Mouse (Mus musculus): ENCODE data around the gene Rere. TPM values are rescaled to one million over a fixed set of nuclear protein-coding genes. Genes with fewer than 3 reads are reported as not detected.

The Rere gene
- polyA plus RNA-seq, 1 experiment from 2014 or later, result 29.0 TPM

DNA sequence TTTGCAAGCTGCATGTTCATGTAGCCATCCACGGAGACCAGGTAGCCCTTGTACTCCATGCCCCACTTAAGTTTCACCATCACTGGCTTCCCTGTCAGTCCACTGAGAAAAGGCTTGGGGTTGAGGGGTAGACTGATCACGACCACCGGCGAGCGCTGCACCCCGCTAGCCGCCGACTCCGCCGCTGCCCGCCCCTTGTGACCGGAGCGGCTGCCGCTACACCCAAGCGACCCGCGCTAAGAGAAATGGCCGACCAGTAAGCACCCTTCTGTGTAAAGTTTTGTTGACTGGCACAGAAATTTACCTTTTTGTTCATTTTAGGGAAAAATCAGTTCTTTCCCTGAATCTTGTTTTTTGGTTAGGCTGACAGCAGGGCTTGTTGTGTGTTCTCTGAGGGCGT, 33.9 kb downstream of the Rere start:
- no peak overlapping the region for H3K9ac ChIP-seq (ENCODE audit: low read depth, low read length)
- no peaks in the 10 kb centered on the region for H3K36me3 ChIP-seq (ENCODE audit: control insufficient read depth, insufficient read depth, low read length)
- H3K4me2 ChIP-seq (ENCODE audit: low read length), result no peak overlapping the region
- peaks cover 21% of the 10 kb centered on the region for H3K4me1 ChIP-seq (ENCODE audit: control insufficient read depth, insufficient read depth, low read length)
- no peak overlapping the region for H3K27ac ChIP-seq (ENCODE audit: low read length)
- no peak overlapping the region for H3K4me3 ChIP-seq (ENCODE audit: low read depth, low read length)
- no peak for ATAC-seq
- no peaks in the 10 kb centered on the region for H3K27me3 ChIP-seq (ENCODE audit: control insufficient read depth, insufficient read depth, low read depth, low read length)
- no peaks in the 10 kb centered on the region for H3K9me3 ChIP-seq (replicated peaks; ENCODE audit: control insufficient read depth, low read length, poor library complexity, severe bottlenecking)
- WGBS, result 97% methylated on average over 19 of the region's 19 CpGs

DNA sequence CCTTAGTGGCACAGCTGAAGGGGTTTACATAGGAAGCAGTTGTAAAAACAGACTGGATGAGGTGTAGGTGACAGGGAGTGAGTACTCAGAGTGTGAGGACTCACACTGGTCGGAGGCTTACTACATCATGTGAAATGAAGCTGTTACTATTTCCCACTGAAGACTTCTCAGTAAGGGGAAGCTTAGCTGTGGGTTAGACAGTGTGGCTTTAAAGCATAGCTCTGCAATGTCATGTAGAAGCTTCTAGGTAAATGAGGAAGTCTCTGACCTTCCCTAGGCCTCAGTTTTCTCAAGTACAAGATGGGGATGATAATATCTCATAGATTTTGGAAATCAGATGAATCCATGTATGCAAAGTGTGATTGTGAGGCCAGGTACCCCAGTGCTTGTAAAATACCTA, 35.1 kb downstream of the Rere start:
- no peak for ATAC-seq
- WGBS, result 93% methylated on average over 1 of the region's 1 CpGs
- H3K9ac ChIP-seq (ENCODE audit: low read depth, low read length), result no peak overlapping the region
- no peak overlapping the region for H3K27ac ChIP-seq (ENCODE audit: low read length)
- no peaks in the 10 kb centered on the region for H3K36me3 ChIP-seq (ENCODE audit: control insufficient read depth, insufficient read depth, low read length)
- H3K4me2 ChIP-seq (ENCODE audit: low read length), result no peak overlapping the region
- no peak overlapping the region for H3K4me3 ChIP-seq (ENCODE audit: low read depth, low read length)
- H3K4me1 ChIP-seq (ENCODE audit: control insufficient read depth, insufficient read depth, low read length), result peaks cover 12% of the 10 kb centered on the region
- H3K9me3 ChIP-seq (replicated peaks; ENCODE audit: control insufficient read depth, low read length, poor library complexity, severe bottlenecking), result no peaks in the 10 kb centered on the region
- H3K27me3 ChIP-seq (ENCODE audit: control insufficient read depth, insufficient read depth, low read depth, low read length), result no peaks in the 10 kb centered on the region

DNA sequence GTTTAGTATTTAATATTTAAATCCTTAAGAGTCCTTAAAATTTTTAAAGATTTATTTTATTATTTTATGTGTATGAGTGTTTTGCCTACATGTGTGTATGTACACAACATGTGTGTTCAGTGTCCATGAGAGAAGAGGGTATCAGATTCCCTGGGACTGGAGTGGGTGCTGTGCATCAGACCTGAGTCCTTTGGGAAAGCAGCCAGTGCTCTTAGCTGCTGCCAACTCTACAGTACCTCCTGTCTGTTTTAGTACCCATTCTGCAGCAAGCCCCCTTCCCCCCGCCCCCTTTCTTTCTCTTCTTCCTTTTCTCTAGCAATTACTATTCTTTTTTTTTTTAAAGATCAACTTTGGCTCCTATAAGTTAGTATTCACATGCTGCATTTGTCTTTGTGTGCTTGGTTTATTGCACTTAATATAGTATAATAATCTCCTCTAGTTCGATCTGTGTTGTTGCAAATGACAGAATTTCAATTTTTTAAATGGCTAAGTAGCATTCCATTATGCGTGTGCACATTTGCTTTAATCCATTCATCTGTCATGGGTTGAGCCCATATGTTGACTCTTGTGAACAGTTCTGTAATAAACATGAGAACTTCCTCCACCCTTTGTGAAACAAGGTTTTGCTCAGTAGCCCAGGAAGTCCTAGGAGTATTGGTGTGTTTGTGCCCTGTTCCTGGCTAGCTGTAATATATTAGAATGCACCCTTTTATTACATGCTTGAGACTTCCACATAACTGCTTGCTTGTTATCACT, 43.8 kb downstream of the Rere start:
- Histone ChIP-seq H3K9me3 (replicated peaks; ENCODE audit: control insufficient read depth, low read length, poor library complexity, severe bottlenecking) (no peaks in the 10 kb centered on the region), H3K27me3 (ENCODE audit: control insufficient read depth, insufficient read depth, low read depth, low read length) (no peaks in the 10 kb centered on the region), H3K27ac (ENCODE audit: low read length) (no peak overlapping the region), H3K4me3 (ENCODE audit: low read depth, low read length) (no peak overlapping the region), H3K4me1 (ENCODE audit: control insufficient read depth, insufficient read depth, low read length) (peaks cover 10% of the 10 kb centered on the region; the same call in 1 of the 2 replicates), H3K36me3 (ENCODE audit: control insufficient read depth, insufficient read depth, low read length) (no peaks in the 10 kb centered on the region), H3K9ac (ENCODE audit: low read depth, low read length) (no peak overlapping the region), H3K4me2 (ENCODE audit: low read length) (no peak overlapping the region)
- 67% methylated on average over 3 of the region's 3 CpGs for WGBS
- ATAC-seq, result no peak

DNA sequence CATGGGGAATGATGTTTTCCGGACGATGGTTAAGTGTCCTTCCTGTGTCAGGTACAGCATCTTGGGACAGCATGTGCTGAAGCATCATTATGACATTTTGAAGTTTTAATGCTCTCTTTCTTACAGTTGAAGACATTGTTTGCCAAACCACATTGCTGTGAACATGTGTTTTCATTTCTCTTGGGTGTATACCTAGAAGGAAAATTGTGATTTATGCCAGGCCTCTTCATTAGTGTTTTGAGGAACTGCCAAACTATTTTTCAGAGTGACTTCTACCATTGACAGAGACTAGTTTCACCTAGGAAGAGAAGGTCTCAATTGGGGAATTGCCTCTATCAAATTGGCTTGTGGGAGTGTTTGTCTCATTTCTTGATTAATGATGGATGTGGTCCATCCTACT, 44.6 kb downstream of the Rere start:
- 88% methylated on average over 2 of the region's 2 CpGs for WGBS
- Histone ChIP-seq H3K27me3 (ENCODE audit: control insufficient read depth, insufficient read depth, low read depth, low read length) (no peaks in the 10 kb centered on the region), H3K27ac (ENCODE audit: low read length) (no peak overlapping the region), H3K4me3 (ENCODE audit: low read depth, low read length) (no peak overlapping the region), H3K9ac (ENCODE audit: low read depth, low read length) (no peak overlapping the region), H3K4me2 (ENCODE audit: low read length) (no peak overlapping the region), H3K4me1 (ENCODE audit: control insufficient read depth, insufficient read depth, low read length) (peaks cover 8% of the 10 kb centered on the region), H3K36me3 (ENCODE audit: control insufficient read depth, insufficient read depth, low read length) (no peaks in the 10 kb centered on the region), H3K9me3 (replicated peaks; ENCODE audit: control insufficient read depth, low read length, poor library complexity, severe bottlenecking) (no peaks in the 10 kb centered on the region)
- ATAC-seq, result no peak

DNA sequence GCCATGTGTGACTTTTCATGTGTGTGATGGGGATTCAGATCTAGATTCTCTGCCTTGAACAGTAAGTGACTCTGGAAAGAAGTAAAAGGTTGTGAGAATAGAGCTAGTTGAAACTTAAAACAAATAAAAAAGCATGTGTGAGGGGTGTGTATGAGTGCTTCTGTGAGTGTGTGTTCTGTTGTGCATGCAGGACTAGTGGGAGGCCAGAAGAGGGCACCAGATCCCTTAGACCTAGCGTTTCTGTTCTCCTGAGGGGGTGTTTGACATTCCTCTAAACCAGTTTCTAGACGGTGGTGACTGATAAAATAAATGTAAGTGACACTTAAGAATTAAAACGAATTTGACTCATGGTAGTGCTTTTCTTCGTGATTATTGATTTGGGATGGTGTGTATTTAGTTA, 46.0 kb downstream of the Rere start:
- H3K9ac ChIP-seq (ENCODE audit: low read depth, low read length), result no peak overlapping the region
- no peaks in the 10 kb centered on the region for H3K27me3 ChIP-seq (ENCODE audit: control insufficient read depth, insufficient read depth, low read depth, low read length)
- ATAC-seq, result no peak
- H3K4me1 ChIP-seq (ENCODE audit: control insufficient read depth, insufficient read depth, low read length), result peaks cover 15% of the 10 kb centered on the region
- no peak overlapping the region for H3K27ac ChIP-seq (ENCODE audit: low read length)
- no peaks in the 10 kb centered on the region for H3K9me3 ChIP-seq (replicated peaks; ENCODE audit: control insufficient read depth, low read length, poor library complexity, severe bottlenecking)
- no peak overlapping the region for H3K4me2 ChIP-seq (ENCODE audit: low read length)
- 88% methylated on average over 4 of the region's 4 CpGs for WGBS
- H3K36me3 ChIP-seq (ENCODE audit: control insufficient read depth, insufficient read depth, low read length), result no peaks in the 10 kb centered on the region
- H3K4me3 ChIP-seq (ENCODE audit: low read depth, low read length), result no peak overlapping the region

DNA sequence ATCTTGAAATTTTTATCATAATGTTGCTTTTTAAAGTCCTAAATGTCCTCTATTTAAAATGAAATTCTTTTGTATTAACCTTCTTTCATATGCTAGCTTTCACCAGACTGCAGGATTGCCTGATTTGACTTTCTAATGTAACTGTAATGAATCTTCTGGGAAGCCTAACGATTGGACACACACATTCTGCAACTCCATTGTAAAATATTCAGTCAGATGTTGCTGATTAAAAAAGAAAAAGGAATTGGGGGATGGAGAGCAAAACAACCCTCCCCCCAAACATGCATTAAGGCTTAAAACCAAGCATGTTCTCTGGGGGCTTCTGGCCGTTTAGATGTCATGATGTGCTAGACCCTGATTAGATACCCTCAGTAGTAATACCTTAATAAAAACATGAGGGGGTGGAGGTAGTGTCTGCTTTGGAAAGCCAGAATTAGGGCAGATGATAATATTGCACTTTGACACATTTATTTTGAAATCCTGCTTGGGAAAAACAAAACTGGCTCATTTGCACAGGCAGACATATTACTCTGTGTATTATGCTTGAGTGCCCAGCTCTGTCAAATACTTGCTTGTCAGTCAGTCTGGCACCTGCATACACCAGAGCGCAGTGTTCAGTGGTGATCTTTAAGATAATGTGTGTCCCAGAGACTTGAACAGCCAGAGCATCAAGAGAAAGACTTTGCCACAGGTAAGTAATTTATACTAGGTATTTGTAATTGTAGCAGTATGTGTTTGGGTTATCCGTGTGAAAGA, 52.7 kb downstream of the Rere start:
- H3K27me3 ChIP-seq (ENCODE audit: control insufficient read depth, insufficient read depth, low read depth, low read length), result no peaks in the 10 kb centered on the region
- 35% methylated on average over 4 of the region's 4 CpGs for WGBS
- no peak for ATAC-seq
- no peak overlapping the region for H3K4me3 ChIP-seq (ENCODE audit: low read depth, low read length)
- peaks cover 32% of the 10 kb centered on the region for H3K4me1 ChIP-seq (ENCODE audit: control insufficient read depth, insufficient read depth, low read length)
- H3K4me2 ChIP-seq (ENCODE audit: low read length), result 0 out of 2 replicates have a peak overlapping the region, but pooled peaks have one; percentile 12
- peak overlapping the region; percentile 62 for H3K27ac ChIP-seq (ENCODE audit: low read length)
- H3K36me3 ChIP-seq (ENCODE audit: control insufficient read depth, insufficient read depth, low read length), result no peaks in the 10 kb centered on the region
- H3K9me3 ChIP-seq (replicated peaks; ENCODE audit: control insufficient read depth, low read length, poor library complexity, severe bottlenecking), result no peaks in the 10 kb centered on the region
- H3K9ac ChIP-seq (ENCODE audit: low read depth, low read length), result no peak overlapping the region

DNA sequence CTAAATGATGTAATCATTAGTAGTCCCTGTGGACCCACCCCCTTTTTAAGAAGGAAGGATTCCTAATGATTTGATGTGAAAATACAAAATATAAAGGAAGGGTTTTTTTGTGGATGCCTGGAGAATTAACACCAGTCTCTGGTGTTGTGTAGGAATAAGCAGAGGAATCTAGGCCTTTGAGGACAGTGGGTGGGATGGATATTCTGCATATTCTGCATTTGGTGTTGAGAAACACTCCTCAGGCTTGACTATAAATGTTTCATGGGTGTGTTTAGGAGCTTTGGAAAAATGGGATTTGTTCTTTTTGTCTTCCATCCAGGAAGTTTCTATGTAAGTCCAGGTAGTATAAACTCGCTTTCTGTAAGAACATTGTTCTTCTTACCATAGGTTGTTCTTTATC, 55.8 kb downstream of the Rere start:
- H3K27ac ChIP-seq (ENCODE audit: low read length), result no peak overlapping the region
- no peaks in the 10 kb centered on the region for H3K36me3 ChIP-seq (ENCODE audit: control insufficient read depth, insufficient read depth, low read length)
- no peak for ATAC-seq
- H3K4me1 ChIP-seq (ENCODE audit: control insufficient read depth, insufficient read depth, low read length), result peaks cover 34% of the 10 kb centered on the region
- no peaks in the 10 kb centered on the region for H3K27me3 ChIP-seq (ENCODE audit: control insufficient read depth, insufficient read depth, low read depth, low read length)
- no peak overlapping the region for H3K4me3 ChIP-seq (ENCODE audit: low read depth, low read length)
- no peak overlapping the region for H3K4me2 ChIP-seq (ENCODE audit: low read length)
- no peak overlapping the region for H3K9ac ChIP-seq (ENCODE audit: low read depth, low read length)
- H3K9me3 ChIP-seq (replicated peaks; ENCODE audit: control insufficient read depth, low read length, poor library complexity, severe bottlenecking), result no peaks in the 10 kb centered on the region
- WGBS, result 97% methylated on average over 1 of the region's 1 CpGs

DNA sequence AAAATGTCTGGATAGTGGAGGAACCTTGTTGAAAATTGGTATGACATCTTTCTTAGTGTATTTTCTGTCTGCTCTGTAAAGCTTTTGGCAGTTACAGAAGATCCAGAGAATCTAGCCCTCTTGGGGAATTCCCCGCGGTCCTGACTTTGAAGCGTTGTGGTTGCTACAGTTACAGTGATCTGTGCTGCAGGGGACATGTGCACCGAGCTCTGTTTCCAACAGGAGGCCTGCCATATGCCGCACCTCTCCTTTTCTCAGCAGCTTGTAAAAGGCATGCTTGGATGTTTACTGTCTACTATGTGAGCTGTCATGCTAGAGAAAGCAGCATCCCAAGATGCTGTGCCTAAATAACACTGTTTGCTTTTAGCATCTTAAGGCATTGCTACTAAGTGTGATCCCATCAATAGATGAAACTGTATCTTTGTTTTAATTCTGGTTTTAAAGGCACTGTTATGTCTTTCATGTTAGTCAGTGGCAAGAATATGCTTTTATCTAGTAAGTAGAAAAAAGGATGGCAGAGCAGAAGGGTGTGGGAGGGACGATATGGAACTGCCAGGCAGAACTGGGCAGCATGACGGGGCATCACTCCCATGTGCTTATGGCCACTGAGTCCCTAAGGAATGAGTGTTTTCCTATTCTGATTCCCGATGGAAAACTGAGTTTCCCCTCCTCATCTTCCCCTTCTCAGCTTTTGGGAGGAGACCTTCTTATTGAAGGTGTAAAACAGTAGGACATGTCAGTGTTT, 57.6 kb downstream of the Rere start:
- 26% methylated on average over 8 of the region's 8 CpGs for WGBS
- no peaks in the 10 kb centered on the region for H3K27me3 ChIP-seq (ENCODE audit: control insufficient read depth, insufficient read depth, low read depth, low read length)
- no peak overlapping the region for H3K9ac ChIP-seq (ENCODE audit: low read depth, low read length)
- H3K4me1 ChIP-seq (ENCODE audit: control insufficient read depth, insufficient read depth, low read length), result peaks cover 29% of the 10 kb centered on the region
- peak overlapping the region; percentile 23; the same call in 1 of the 2 replicates for H3K4me2 ChIP-seq (ENCODE audit: low read length)
- peak overlapping the region; percentile 61 for H3K27ac ChIP-seq (ENCODE audit: low read length)
- ATAC-seq, result peak; percentile 80
- no peaks in the 10 kb centered on the region for H3K36me3 ChIP-seq (ENCODE audit: control insufficient read depth, insufficient read depth, low read length)
- no peak overlapping the region for H3K4me3 ChIP-seq (ENCODE audit: low read depth, low read length)
- no peaks in the 10 kb centered on the region for H3K9me3 ChIP-seq (replicated peaks; ENCODE audit: control insufficient read depth, low read length, poor library complexity, severe bottlenecking)
